Mouse (Mus musculus) kidney, embryonic 14.5 days (tissue): Measurements from ENCODE around the gene Dcbld2. TPM values are rescaled to one million over a fixed set of nuclear protein-coding genes. Genes with fewer than 3 reads are reported as not detected.
A peak's percentile ranks its signal among the peaks of the same experiment; 100 is the strongest.

ENCODE experiments used
- ATAC-seq: fragments of 200-750 bp; cut with Nextera tagmentation; 2 replicates; pipeline ENCODE4 v1.8.0; 2017; ENCODE audit warnings: moderate number of reproducible peaks, mild to moderate bottlenecking, moderate TSS enrichment, moderate library complexity; ENCODE audit not compliant: low FRiP score, low TSS enrichment
- H3K27ac ChIP-seq: fragments of 300-500 bp; sonication (generic); 2 replicates; pipeline ENCODE4 v1.5.1; 2014; ENCODE audit warnings: low read depth, mild to moderate bottlenecking, low read length, moderate library complexity, mixed read lengths
- H3K27me3 ChIP-seq: fragments of 300-500 bp; sonication (generic); 2 replicates; pipeline ENCODE4 v1.6.1; 2014; ENCODE audit warnings: mild to moderate bottlenecking, low read length; ENCODE audit not compliant: control insufficient read depth, insufficient read depth
- H3K36me3 ChIP-seq: fragments of 300-500 bp; sonication (generic); 2 replicates; pipeline ENCODE4 v1.6.1; 2014; ENCODE audit warnings: low read length, mixed read lengths; ENCODE audit not compliant: control insufficient read depth, insufficient read depth
- H3K4me1 ChIP-seq: fragments of 300-500 bp; sonication (generic); 2 replicates; pipeline ENCODE4 v1.6.1; 2014; ENCODE audit warnings: low read length, mixed read lengths; ENCODE audit not compliant: control insufficient read depth, insufficient read depth
- H3K4me2 ChIP-seq: fragments of 300-500 bp; sonication (generic); replicated peaks from 2 replicates; pipeline ENCODE4 v1.6.1; 2014; ENCODE audit warnings: low read depth, mild to moderate bottlenecking, low read length
- H3K4me3 ChIP-seq: fragments of 300-500 bp; sonication (generic); 2 replicates; pipeline ENCODE4 v1.5.1; 2014; ENCODE audit warnings: mild to moderate bottlenecking, low read length
- H3K9ac ChIP-seq: fragments of 300-500 bp; sonication (generic); 2 replicates; pipeline ENCODE4 v1.6.1; 2014; ENCODE audit warnings: low read depth, mild to moderate bottlenecking, low read length, moderate library complexity
- H3K9me3 ChIP-seq: fragments of 300-500 bp; sonication (generic); 2 replicates; pipeline ENCODE4 v1.6.1; 2016; ENCODE audit warnings: low read length; ENCODE audit not compliant: control insufficient read depth
- WGBS: fragments of 180-500 bp; shearing (Covaris S2); extraction: QIAGEN DNeasy Blood & Tissue Kit; methylation state at CpG from one replicate; pipeline ENCODE4 v1.1.7; 2014; 5-methylcytosine and 5-hydroxymethylcytosine counted together
- polyA plus RNA-seq: library from polyadenylated mRNA; unstranded; fragments of >200 nt; fragmentation: Nextera tagmentation; extraction: Ambion mirVana; gene quantifications from 2 replicates; pipeline ENCODE4 v1.2.1, GENCODE M21; 2014

The Dcbld2 gene
- polyA plus RNA-seq, result 8.0 and 9.3 TPM in 2 replicates

DNA sequence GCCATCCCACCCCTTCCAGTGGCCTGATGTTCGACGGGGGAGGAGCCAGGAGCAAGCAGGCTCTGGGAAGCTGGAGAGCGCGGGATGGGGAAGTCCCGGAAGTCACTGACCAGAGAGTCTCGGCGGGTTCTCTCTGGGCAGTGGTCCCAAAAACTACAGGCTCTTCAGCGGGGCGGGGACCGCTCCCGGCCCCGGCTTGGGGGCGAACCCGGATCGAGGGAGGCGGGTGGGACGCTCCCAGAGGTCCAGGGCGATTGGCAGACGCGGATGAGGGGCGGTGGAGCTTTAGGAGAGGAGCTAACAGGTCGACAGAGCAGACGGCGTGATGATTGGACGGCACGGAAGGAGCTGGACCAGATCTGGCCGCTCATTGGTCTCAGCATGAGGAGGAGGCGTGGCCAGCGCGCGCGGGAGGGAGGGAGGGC lies at the start of gene Dcbld2:
Gene Dcbld2 (plus strand): TSS at position 382 of the 425 bp plus-strand sequence.
- peak within 1 kb of the TSS; percentile 81 for H3K4me3 ChIP-seq
- no peaks in the 10 kb centered on the region for H3K9me3 ChIP-seq
- H3K36me3 ChIP-seq, result no peaks in the 10 kb centered on the region
- peak within 1 kb of the TSS; percentile 78; the same call in 1 of the 2 replicates for H3K27ac ChIP-seq
- 0 out of 2 replicates have a peak, but pooled peaks cover 3% of the 10 kb centered on the region for H3K4me1 ChIP-seq
- peak within 1 kb of the TSS; percentile 87 for H3K9ac ChIP-seq
- peak; percentile 100 for ATAC-seq
- peak within 1 kb of the TSS; percentile 66 for H3K4me2 ChIP-seq
- no peaks in the 10 kb centered on the region for H3K27me3 ChIP-seq
- WGBS, result under 1% methylated on average over 32 of the region's 32 CpGs

DNA sequence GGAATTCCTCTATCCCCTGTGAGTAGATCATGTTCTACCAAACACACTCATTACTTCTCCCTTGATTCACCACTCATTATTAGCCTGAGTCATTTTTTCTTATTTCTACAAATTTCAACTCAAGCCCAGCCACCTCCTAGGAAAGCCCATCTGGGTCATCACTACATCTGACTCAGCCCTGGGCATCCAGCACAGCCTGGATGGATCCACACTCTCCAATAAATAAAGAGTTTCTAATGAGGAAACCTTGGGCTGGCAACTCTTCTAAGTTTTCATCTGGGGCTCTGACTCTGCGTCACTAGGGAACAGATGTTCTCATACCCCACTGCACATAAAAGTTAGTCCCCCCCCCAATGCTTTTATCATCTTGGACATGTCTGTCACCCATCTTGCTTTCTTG lies 31.1 kb upstream of the Dcbld2 start:
- WGBS, result 50% methylated on average over 1 of the region's 1 CpGs
- peaks cover 3% of the 10 kb centered on the region; the same call in 1 of the 2 replicates for H3K4me1 ChIP-seq
- no peaks in the 10 kb centered on the region for H3K36me3 ChIP-seq
- H3K9ac ChIP-seq, result no peak overlapping the region
- H3K27ac ChIP-seq, result no peak overlapping the region
- H3K9me3 ChIP-seq, result no peaks in the 10 kb centered on the region
- H3K4me3 ChIP-seq, result no peak overlapping the region
- ATAC-seq, result no peak
- H3K4me2 ChIP-seq, result no peak overlapping the region
- H3K27me3 ChIP-seq, result no peaks in the 10 kb centered on the region

DNA sequence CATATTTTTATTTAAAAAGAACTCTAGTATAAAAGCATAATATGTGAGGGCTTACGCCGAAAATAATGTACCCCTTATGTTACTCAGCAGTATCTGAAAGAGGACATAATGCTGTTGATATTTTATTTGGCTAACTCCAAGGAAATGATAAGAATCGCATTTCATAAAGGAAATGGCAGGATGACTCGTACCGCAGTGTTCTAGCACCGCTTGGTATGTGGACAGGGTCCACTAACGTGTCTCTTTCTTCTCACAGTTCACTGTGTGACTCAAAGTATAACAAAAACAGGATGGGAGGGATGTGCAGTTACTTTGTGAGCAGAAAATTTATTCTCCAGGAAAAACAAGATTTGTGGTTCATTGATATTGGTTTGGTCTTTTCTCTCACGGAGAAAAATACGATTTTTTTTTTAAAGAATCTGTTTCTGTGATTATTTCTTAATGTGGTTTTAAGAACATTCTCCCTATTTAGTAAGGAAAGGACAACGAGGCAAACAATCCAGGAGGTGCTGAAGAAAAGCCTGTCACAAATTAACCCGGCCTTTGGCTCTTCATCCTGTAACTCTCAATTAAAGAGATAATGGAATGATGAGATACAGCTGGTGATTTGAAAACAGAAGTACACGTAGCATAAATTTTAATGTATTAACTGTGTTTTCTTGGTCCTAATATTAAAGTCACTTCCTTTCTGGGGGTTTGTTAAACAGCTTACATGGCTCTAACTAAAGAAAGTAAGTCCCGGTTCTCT lies 30.3 kb upstream of the Dcbld2 start:
- no peak for ATAC-seq
- H3K4me3 ChIP-seq, result no peak overlapping the region
- peaks cover 3% of the 10 kb centered on the region; the same call in 1 of the 2 replicates for H3K4me1 ChIP-seq
- no peaks in the 10 kb centered on the region for H3K9me3 ChIP-seq
- no peak overlapping the region for H3K4me2 ChIP-seq
- WGBS, result 60% methylated on average over 13 of the region's 13 CpGs
- H3K27me3 ChIP-seq, result no peaks in the 10 kb centered on the region
- no peak overlapping the region for H3K27ac ChIP-seq
- no peak overlapping the region for H3K9ac ChIP-seq
- H3K36me3 ChIP-seq, result no peaks in the 10 kb centered on the region

DNA sequence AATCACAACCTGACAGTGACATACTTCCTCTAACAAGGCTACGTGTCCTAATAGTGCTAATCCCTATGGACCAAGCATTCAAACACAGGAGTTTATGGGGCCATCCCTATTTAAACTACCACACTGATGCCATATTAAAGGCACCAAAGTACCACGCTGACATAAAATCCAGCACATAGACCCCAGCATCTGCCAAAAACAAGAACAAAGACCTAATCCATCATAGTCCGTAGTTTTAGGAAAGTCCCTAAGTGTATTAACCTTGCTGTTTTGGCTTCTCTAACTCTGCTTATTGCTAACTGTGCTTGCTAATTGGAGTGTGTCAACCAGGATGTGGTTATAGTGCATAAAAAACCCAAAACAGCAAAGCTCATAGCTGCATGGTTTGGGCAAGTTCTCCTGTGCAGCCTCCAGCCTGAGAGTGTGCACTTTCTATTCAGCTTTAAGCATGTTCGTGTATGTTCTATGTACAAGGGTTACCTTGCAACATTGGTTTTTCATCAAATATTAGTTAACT lies 21.9 kb upstream of the Dcbld2 start:
- Histone ChIP-seq H3K27ac (no peak overlapping the region), H3K4me1 (no peaks in the 10 kb centered on the region), H3K9me3 (no peaks in the 10 kb centered on the region), H3K4me3 (no peak overlapping the region), H3K27me3 (no peaks in the 10 kb centered on the region), H3K9ac (no peak overlapping the region), H3K36me3 (no peaks in the 10 kb centered on the region), H3K4me2 (no peak overlapping the region)
- WGBS, result 79% methylated on average over 4 of the region's 4 CpGs
- no peak for ATAC-seq

DNA sequence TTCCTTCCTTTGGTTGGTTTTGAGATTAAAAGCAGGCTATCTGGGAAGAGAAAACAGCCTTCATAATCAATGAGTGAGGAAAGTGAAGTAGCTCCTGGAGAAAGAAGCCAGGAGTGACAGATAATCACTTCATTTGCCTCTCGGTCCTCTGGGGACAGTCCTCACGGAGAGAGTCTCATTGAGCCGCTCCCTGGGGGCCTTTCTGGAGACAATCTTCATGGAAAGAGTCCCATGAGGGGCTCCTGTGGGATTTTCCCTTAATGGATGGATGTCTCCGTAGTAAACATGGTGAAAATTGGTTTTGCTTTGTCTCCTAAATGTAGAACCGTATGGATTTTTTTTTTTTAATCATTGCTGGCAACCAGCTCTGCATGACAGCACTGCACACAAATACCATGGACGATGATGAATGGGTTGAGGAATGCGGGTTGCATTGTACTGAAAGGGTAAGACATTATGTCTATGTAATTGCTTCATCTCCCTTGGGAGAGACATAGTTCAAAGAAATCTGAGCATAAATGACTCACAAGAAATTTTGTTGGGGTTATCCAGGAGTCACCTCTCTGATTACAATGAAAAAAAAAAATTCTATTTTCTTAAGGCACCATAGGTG lies 19.0 kb upstream of the Dcbld2 start:
- Histone ChIP-seq H3K9me3 (no peaks in the 10 kb centered on the region), H3K4me3 (no peak overlapping the region), H3K27ac (no peak overlapping the region), H3K9ac (no peak overlapping the region), H3K27me3 (no peaks in the 10 kb centered on the region), H3K4me1 (no peaks in the 10 kb centered on the region), H3K36me3 (no peaks in the 10 kb centered on the region), H3K4me2 (no peak overlapping the region)
- 60% methylated on average over 7 of the region's 7 CpGs for WGBS
- no peak for ATAC-seq

DNA sequence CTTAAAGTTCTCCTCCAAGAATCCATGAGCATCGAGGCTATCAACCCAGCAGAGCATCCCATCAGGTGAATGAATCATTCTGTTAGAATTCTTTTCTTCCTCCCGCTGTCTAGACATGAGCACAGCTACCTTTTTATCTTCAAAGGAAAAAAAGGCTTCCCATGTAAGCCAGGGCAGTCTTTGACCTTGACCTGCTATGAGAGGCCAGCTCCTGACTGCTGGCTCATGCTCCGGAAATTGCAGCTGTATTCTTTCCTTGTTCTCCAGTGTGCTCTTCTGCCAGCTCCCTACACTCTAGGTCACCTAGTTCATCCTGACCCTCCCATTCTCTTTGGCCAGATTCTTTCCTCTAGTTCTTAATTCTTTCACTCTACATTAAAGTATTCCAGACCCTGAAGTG lies 15.2 kb upstream of the Dcbld2 start:
- H3K4me1 ChIP-seq, result no peaks in the 10 kb centered on the region
- H3K9me3 ChIP-seq, result no peaks in the 10 kb centered on the region
- H3K36me3 ChIP-seq, result no peaks in the 10 kb centered on the region
- no peak for ATAC-seq
- no peak overlapping the region for H3K27ac ChIP-seq
- H3K4me2 ChIP-seq, result no peak overlapping the region
- no peak overlapping the region for H3K9ac ChIP-seq
- H3K4me3 ChIP-seq, result no peak overlapping the region
- no peaks in the 10 kb centered on the region for H3K27me3 ChIP-seq
- WGBS, result 78% methylated on average over 3 of the region's 3 CpGs

DNA sequence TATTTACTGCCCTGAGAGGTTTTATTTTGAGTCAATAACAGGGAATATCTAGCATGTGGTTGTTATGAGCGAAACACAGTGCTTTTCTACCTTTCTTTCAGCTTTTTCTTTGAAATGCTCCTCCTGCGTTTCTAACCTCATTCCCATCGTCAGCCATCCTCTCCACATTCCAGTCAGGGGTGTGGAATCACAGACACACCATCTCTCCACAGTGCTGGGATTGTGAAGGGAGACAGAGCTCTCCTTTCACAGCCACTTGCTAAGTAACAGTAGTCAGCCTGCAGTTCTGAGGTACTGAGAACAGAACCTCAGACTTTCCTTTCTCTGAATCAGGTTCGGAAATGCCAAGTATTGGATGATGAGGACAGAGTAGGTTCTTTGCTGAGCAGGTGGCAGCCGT lies 14.1 kb upstream of the Dcbld2 start:
- Histone ChIP-seq H3K4me2 (no peak overlapping the region), H3K4me3 (no peak overlapping the region), H3K27ac (no peak overlapping the region), H3K9ac (no peak overlapping the region), H3K4me1 (no peaks in the 10 kb centered on the region), H3K36me3 (no peaks in the 10 kb centered on the region), H3K27me3 (no peaks in the 10 kb centered on the region), H3K9me3 (no peaks in the 10 kb centered on the region)
- WGBS, result 81% methylated on average over 5 of the region's 5 CpGs
- no peak for ATAC-seq

DNA sequence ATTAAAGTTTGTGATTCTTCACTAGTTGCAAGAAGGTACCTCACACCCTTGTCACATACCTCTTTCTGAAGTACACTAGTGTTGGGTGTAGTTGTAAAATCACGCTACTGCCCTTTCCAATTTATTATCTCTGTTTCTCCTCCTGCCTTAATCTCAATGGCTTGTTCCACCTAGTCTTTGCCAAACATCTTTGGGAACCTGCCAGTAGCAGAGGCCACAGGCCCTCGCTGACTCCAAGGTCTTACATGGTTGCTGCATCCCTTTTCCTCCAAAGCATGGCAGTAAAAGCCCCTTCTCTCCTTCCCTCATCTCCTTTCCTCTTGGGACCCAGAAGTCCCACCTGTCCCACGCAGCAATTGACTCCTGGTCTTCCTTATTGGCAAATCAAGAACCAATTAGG lies 9.6 kb upstream of the Dcbld2 start:
- H3K9ac ChIP-seq, result no peak overlapping the region
- no peaks in the 10 kb centered on the region for H3K4me1 ChIP-seq
- no peaks in the 10 kb centered on the region for H3K36me3 ChIP-seq
- 77% methylated on average over 3 of the region's 3 CpGs for WGBS
- no peaks in the 10 kb centered on the region for H3K9me3 ChIP-seq
- H3K4me2 ChIP-seq, result no peak overlapping the region
- no peak overlapping the region for H3K27ac ChIP-seq
- ATAC-seq, result no peak
- H3K27me3 ChIP-seq, result no peaks in the 10 kb centered on the region
- no peak overlapping the region for H3K4me3 ChIP-seq

DNA sequence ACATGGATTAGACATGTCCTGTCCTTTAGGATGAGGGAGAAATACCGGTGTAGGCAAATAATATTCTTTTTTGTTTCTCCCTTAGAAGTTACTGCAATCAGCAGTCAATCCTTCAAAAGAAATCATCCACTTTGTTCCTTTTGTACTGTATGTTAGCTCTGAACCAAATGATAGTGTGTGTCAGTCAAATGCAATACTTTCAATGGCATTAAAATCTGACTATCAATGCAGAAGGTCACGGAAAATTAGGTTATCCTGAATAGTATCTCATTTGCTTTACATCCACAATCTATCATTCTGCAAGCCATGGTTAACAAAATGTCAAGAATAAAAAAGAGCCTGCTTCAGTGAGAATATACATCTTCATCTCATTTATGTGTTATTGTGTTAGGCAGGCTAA lies 7.2 kb upstream of the Dcbld2 start:
- no peak for ATAC-seq
- Histone ChIP-seq H3K36me3 (no peaks in the 10 kb centered on the region), H3K4me1 (no peaks in the 10 kb centered on the region), H3K9me3 (no peaks in the 10 kb centered on the region), H3K9ac (no peak overlapping the region), H3K27ac (no peak overlapping the region), H3K27me3 (no peaks in the 10 kb centered on the region), H3K4me3 (no peak overlapping the region), H3K4me2 (no peak overlapping the region)
- WGBS, result 92% methylated on average over 2 of the region's 2 CpGs
